Mouse (Mus musculus) C2C12 (cell line): ENCODE measurements around the gene Ndufa9. TPM values are rescaled to one million over a fixed set of nuclear protein-coding genes. Genes with fewer than 3 reads are reported as not detected.

Source experiments
- H3K27me3 ChIP-seq: one replicate; pipeline ENCODE4 v1.6.1; 2011; ENCODE audit not compliant: control insufficient read depth, insufficient read depth, insufficient read length
- H3K36me3 ChIP-seq: one replicate; pipeline ENCODE4 v1.6.1; 2011; ENCODE audit not compliant: control insufficient read depth, insufficient read depth
- H3K4me3 ChIP-seq: one replicate; pipeline ENCODE4 v1.5.1; 2011; ENCODE audit warnings: mild to moderate bottlenecking, control low read depth; ENCODE audit not compliant: poor library complexity, insufficient read depth, severe bottlenecking
- H3K79me2 ChIP-seq: one replicate; pipeline ENCODE4 v1.6.1; 2011; ENCODE audit not compliant: control insufficient read depth, insufficient read depth
- H3K79me3 ChIP-seq: one replicate; pipeline ENCODE4 v1.6.1; 2011; ENCODE audit warnings: low read depth, control low read depth
- H3ac ChIP-seq: one replicate; pipeline ENCODE3; 2011; ENCODE audit warnings: low read depth; ENCODE audit not compliant: control insufficient read depth, insufficient read length
- CEBPB ChIP-seq: IDR thresholded peaks from one replicate; pipeline ENCODE4 v1.6.1; 2011; ENCODE audit warnings: low read depth, mild to moderate bottlenecking, control low read depth, moderate library complexity
- CTCF ChIP-seq: IDR thresholded peaks from one replicate; pipeline ENCODE4 v1.5.1; 2011; ENCODE audit not compliant: control insufficient read depth, insufficient read depth, insufficient read length
- FOSL1 ChIP-seq: IDR thresholded peaks from one replicate; pipeline ENCODE4 v1.8.0; 2011; ENCODE audit warnings: mild to moderate bottlenecking, low read length; ENCODE audit not compliant: poor library complexity, insufficient read depth, severe bottlenecking
- MAX ChIP-seq: IDR thresholded peaks from one replicate; pipeline ENCODE4 v1.6.1; 2011; ENCODE audit warnings: mild to moderate bottlenecking, control low read depth
- MYOD1 ChIP-seq: IDR thresholded peaks from one replicate; pipeline ENCODE4 v1.6.1; 2011; ENCODE audit warnings: low read depth; ENCODE audit not compliant: control insufficient read depth, insufficient read length
- MYOG ChIP-seq: IDR thresholded peaks from one replicate; pipeline ENCODE4 v1.6.1; 2011; ENCODE audit not compliant: control insufficient read depth, insufficient read length; ENCODE audit errors: extremely low read depth
- USF1 ChIP-seq: IDR thresholded peaks from one replicate; pipeline ENCODE4 v1.6.1; 2011; ENCODE audit warnings: low read depth, mild to moderate bottlenecking, control low read depth, moderate library complexity
- polyA plus RNA-seq: library from polyadenylated mRNA; unstranded; fragments of >200 nt; fragmentation: generic; extraction: Trizol; gene quantifications from one replicate; pipeline ENCODE4 v1.2.1, GENCODE M21; 2012; ENCODE audit warnings: missing spikeins

Ndufa9 gene
- polyA plus RNA-seq, 1 experiment: 140 TPM

- Histone ChIP-seq H3K27me3 (no peaks in the 10 kb centered on the region), H3K79me3 (no peaks in the 10 kb centered on the region), H3K79me2 (no peaks in the 10 kb centered on the region)
Measured at GRCm38 (mm10) chr6:126816338-126816737, 32.6 kb downstream of the Ndufa9 start.

GRCm38 (mm10) chr6:126815206-126815750 lies 33.7 kb downstream of the Ndufa9 start:
- no peak overlapping the region for H3ac ChIP-seq
- TF ChIP-seq MYOD1: no peak
- no peak for TF ChIP-seq FOSL1
- no peak for TF ChIP-seq MAX
- no peak for TF ChIP-seq USF1
- TF ChIP-seq CEBPB: no peak
- TF ChIP-seq CTCF: no peak
- TF ChIP-seq MYOG: no peak
- no peak overlapping the region for H3K4me3 ChIP-seq
- H3K79me2 ChIP-seq: no peaks in the 10 kb centered on the region
- H3K36me3 ChIP-seq: no peaks in the 10 kb centered on the region
- no peaks in the 10 kb centered on the region for H3K27me3 ChIP-seq
- no peaks in the 10 kb centered on the region for H3K79me3 ChIP-seq

More at GRCm38 (mm10) chr6:126816338-126816737, 32.6 kb downstream of the Ndufa9 start:
- peaks cover 7% of the 10 kb centered on the region for H3K36me3 ChIP-seq
- no peak overlapping the region for H3K4me3 ChIP-seq
- TF ChIP-seq FOSL1 (no peak), MYOG (no peak), CEBPB (no peak), CTCF (no peak), USF1 (no peak), MAX (no peak), MYOD1 (no peak)
- H3ac ChIP-seq: no peak overlapping the region

GRCm38 (mm10) chr6:126811481-126811880 lies 37.5 kb downstream of the Ndufa9 start:
- Histone ChIP-seq H3K36me3 (no peaks in the 10 kb centered on the region), H3K79me2 (no peaks in the 10 kb centered on the region), H3ac (no peak overlapping the region), H3K27me3 (peaks cover 4% of the 10 kb centered on the region), H3K4me3 (no peak overlapping the region), H3K79me3 (no peaks in the 10 kb centered on the region)
- no peak for TF ChIP-seq MYOG
- no peak for TF ChIP-seq MYOD1
- TF ChIP-seq FOSL1: no peak
- no peak for TF ChIP-seq CEBPB
- no peak for TF ChIP-seq USF1
- no peak for TF ChIP-seq CTCF
- TF ChIP-seq MAX: no peak

- Histone ChIP-seq H3ac (no peak overlapping the region), H3K79me3 (no peaks in the 10 kb centered on the region), H3K4me3 (no peak overlapping the region)
Measured at GRCm38 (mm10) chr6:126808561-126808960, 40.4 kb downstream of the Ndufa9 start.

GRCm38 (mm10) chr6:126808134-126808533 lies 40.8 kb downstream of the Ndufa9 start:
- no peak overlapping the region for H3K4me3 ChIP-seq
- no peak for TF ChIP-seq MYOD1
- no peak for TF ChIP-seq CEBPB
- TF ChIP-seq MAX: no peak
- TF ChIP-seq USF1: no peak
- no peak for TF ChIP-seq CTCF
- TF ChIP-seq FOSL1: no peak
- no peak for TF ChIP-seq MYOG
- no peaks in the 10 kb centered on the region for H3K79me3 ChIP-seq
- no peaks in the 10 kb centered on the region for H3K36me3 ChIP-seq
- no peak overlapping the region for H3ac ChIP-seq
- H3K27me3 ChIP-seq: peaks cover 4% of the 10 kb centered on the region
- H3K79me2 ChIP-seq: no peaks in the 10 kb centered on the region

More at GRCm38 (mm10) chr6:126808561-126808960, 40.4 kb downstream of the Ndufa9 start:
- H3K36me3 ChIP-seq: no peaks in the 10 kb centered on the region
- peaks cover 4% of the 10 kb centered on the region for H3K27me3 ChIP-seq
- TF ChIP-seq FOSL1 (no peak), MYOG (no peak), CTCF (no peak)
- no peaks in the 10 kb centered on the region for H3K79me2 ChIP-seq

- Histone ChIP-seq H3K27me3 (peaks cover 4% of the 10 kb centered on the region), H3ac (no peak overlapping the region), H3K4me3 (no peak overlapping the region), H3K79me2 (no peaks in the 10 kb centered on the region), H3K36me3 (no peaks in the 10 kb centered on the region), H3K79me3 (no peaks in the 10 kb centered on the region)
- TF ChIP-seq MYOG (no peak), MYOD1 (no peak), FOSL1 (no peak), MAX (no peak), CTCF (no peak), CEBPB (no peak), USF1 (no peak)
Measured at GRCm38 (mm10) chr6:126806783-126807182, 42.2 kb downstream of the Ndufa9 start.
